Mouse (Mus musculus) liver, postnatal 0 days (tissue): Measurements from ENCODE around the gene Naa80.

Experiments
- CTCF ChIP-seq: sonication (generic); IDR thresholded peaks from 2 replicates; pipeline ENCODE4 v1.5.1; 2016; ENCODE audit warnings: antibody characterized with exemption, low read depth
- EP300 ChIP-seq: IDR thresholded peaks from 2 replicates; pipeline ENCODE4 v1.6.1; 2016; ENCODE audit warnings: antibody characterized with exemption, low read depth, mild to moderate bottlenecking

- TF ChIP-seq CTCF = peak; percentile 99
- no peak for TF ChIP-seq EP300
These were observed 23.5 kb downstream of the Naa80 start for GRCm38 (mm10) chr9:107602068-107602648.
